Mouse (Mus musculus): ENCODE measurements around the gene Cdyl. TPM values are rescaled to one million over a fixed set of nuclear protein-coding genes. Genes with fewer than 3 reads are reported as not detected.

The Cdyl gene
- polyA plus RNA-seq (2016; fragmentation: Nextera tagmentation; extraction: Ambion mirVana) = 11.6 and 11.9 TPM in 2 replicates

GRCm38 (mm10) chr13:35659406-35659985 is at the start of gene Cdyl:
Gene Cdyl, plus strand, starts transcription at chr13:35659833.
- no peak within 1 kb of the TSS for H3K4me3 ChIP-seq
- no peaks in the 10 kb centered on the region for H3K36me3 ChIP-seq
- no peak within 1 kb of the TSS for H3K27ac ChIP-seq (replicated peaks)
- no peaks in the 10 kb centered on the region for H3K9me3 ChIP-seq (replicated peaks)
- no peak for DNase-seq (ENCODE audit: low spot score)
- no peaks in the 10 kb centered on the region for H3K27me3 ChIP-seq (ENCODE audit: low read depth, poor library complexity, severe bottlenecking)
- WGBS = 78% methylated on average over 4 of the region's 4 CpGs
- H3K4me1 ChIP-seq = no peaks in the 10 kb centered on the region

- H3K4me3 ChIP-seq = no peak overlapping the region
- H3K9me3 ChIP-seq (replicated peaks) = no peaks in the 10 kb centered on the region
- no peaks in the 10 kb centered on the region for H3K4me1 ChIP-seq
- no peaks in the 10 kb centered on the region for H3K27me3 ChIP-seq (ENCODE audit: low read depth, poor library complexity, severe bottlenecking)
- no peak for DNase-seq (ENCODE audit: low spot score)
- H3K27ac ChIP-seq (replicated peaks) = no peak overlapping the region
- H3K36me3 ChIP-seq = no peaks in the 10 kb centered on the region
These were observed 48.9 kb upstream of the Cdyl start for GRCm38 (mm10) chr13:35610718-35611117.

DNA sequence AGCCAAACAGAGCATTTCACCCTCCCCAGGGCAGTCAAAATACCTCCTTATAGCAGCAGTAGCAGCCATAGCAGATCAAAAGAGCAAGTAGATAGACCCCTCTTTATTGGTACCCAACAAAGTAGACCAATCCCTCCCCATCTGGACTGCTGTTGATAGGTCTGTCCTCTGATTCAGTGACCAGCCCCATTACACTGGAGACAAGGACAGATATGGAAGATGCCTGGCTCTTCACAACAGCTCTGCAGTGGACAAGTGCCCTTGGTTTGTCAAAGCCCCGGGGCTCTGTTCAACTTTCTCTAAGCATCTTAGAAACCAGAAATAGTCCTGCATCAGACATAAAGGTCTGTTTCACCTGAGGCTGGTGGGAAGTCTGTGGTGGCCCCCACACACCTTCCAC is 47.1 kb upstream of the Cdyl start:
- DNase-seq (ENCODE audit: low spot score) = no peak
- 89% methylated on average over 1 of the region's 1 CpGs for WGBS
- no peaks in the 10 kb centered on the region for H3K36me3 ChIP-seq
- no peak overlapping the region for H3K4me3 ChIP-seq
- H3K27me3 ChIP-seq (ENCODE audit: low read depth, poor library complexity, severe bottlenecking) = no peaks in the 10 kb centered on the region
- no peaks in the 10 kb centered on the region for H3K9me3 ChIP-seq (replicated peaks)
- no peak overlapping the region for H3K27ac ChIP-seq (replicated peaks)
- no peaks in the 10 kb centered on the region for H3K4me1 ChIP-seq

DNA sequence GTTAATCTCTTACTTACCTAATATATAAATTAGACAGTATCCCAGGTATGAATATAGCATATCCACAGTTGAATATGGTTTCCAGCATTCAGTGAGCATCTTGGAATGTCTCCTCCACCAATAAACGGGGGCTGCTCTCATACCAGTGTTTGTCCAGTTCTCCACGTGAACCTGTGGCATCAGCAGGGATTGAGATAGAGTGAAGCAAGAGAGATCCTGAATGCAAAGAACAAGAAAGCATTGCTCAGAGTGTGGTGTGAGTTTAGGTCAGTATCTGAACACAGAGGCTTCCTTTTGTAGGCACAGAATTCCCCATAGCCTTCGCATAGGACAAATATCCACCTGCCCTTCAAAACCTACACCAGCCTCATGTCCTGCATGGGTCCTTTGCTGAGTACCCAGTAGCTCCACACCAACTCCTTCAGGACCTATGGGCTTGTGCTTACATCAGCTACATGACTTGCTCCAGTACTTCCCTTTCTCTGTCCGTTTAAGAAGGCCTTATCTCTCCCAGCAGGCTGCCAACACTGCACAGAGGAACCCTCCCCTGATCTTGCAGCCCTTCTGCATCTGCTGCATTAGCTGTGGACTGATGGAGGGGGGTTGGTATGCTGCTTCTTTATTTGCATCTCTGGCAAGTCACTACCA is 44.7 kb upstream of the Cdyl start:
- Histone ChIP-seq H3K4me3 (no peak overlapping the region), H3K9me3 (replicated peaks) (no peaks in the 10 kb centered on the region), H3K27me3 (ENCODE audit: low read depth, poor library complexity, severe bottlenecking) (no peaks in the 10 kb centered on the region), H3K36me3 (no peaks in the 10 kb centered on the region), H3K4me1 (no peaks in the 10 kb centered on the region), H3K27ac (replicated peaks) (no peak overlapping the region)
- DNase-seq (ENCODE audit: low spot score) = no peak
- 68% methylated on average over 4 of the region's 4 CpGs for WGBS

DNA sequence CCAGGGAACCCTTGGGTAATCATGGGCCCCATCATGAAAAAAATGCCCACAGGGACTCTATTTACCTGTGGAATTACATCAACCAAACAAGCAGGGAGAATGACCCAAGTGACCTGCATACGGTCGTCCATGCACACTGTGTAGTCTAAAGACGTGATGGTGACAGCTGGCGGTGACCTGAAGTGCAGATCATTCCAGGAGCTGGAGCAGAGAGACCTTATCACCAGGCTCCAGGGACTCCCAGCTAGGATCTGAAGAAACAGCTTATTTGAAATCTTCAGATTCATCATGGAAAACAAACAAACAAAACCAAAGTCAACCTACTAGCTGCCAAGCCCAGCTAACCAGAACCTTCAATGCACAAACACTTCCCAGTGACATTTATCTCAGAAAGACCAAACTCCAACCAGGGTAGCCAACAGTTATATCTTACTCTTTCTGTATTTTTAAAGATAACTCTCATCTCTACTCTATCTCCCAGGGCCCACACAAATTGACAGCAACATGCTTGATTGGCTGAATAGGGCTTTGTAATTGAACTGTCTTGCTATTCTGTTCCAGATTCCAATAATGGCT is 43.0 kb upstream of the Cdyl start:
- no peaks in the 10 kb centered on the region for H3K4me1 ChIP-seq
- H3K4me3 ChIP-seq = no peak overlapping the region
- no peaks in the 10 kb centered on the region for H3K36me3 ChIP-seq
- no peak for DNase-seq (ENCODE audit: low spot score)
- no peaks in the 10 kb centered on the region for H3K27me3 ChIP-seq (ENCODE audit: low read depth, poor library complexity, severe bottlenecking)
- WGBS = 81% methylated on average over 4 of the region's 4 CpGs
- no peak overlapping the region for H3K27ac ChIP-seq (replicated peaks)
- H3K9me3 ChIP-seq (replicated peaks) = no peaks in the 10 kb centered on the region

DNA sequence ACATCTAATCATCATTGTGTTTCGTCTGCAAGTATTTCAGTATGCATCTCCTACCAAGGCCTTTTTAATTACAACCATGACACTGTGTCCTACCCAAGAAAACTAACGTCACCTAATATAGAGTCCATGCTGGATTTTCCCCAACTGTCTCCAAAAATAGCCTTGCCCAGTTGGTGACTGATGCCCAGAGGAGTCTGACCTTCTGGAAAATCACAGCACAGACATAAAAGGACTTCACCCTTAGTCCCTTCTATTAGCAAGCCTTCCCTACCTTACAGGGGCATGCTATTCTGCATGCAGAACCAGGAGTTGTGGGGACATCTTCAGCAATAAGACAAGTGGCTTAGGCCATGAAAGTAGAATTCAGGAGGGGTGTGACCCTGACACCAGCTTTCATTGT is 40.3 kb upstream of the Cdyl start:
- H3K27me3 ChIP-seq (ENCODE audit: low read depth, poor library complexity, severe bottlenecking) = no peaks in the 10 kb centered on the region
- no peaks in the 10 kb centered on the region for H3K9me3 ChIP-seq (replicated peaks)
- no peaks in the 10 kb centered on the region for H3K36me3 ChIP-seq
- 89% methylated on average over 2 of the region's 2 CpGs for WGBS
- no peaks in the 10 kb centered on the region for H3K4me1 ChIP-seq
- no peak overlapping the region for H3K4me3 ChIP-seq
- DNase-seq (ENCODE audit: low spot score) = no peak
- H3K27ac ChIP-seq (replicated peaks) = no peak overlapping the region

DNA sequence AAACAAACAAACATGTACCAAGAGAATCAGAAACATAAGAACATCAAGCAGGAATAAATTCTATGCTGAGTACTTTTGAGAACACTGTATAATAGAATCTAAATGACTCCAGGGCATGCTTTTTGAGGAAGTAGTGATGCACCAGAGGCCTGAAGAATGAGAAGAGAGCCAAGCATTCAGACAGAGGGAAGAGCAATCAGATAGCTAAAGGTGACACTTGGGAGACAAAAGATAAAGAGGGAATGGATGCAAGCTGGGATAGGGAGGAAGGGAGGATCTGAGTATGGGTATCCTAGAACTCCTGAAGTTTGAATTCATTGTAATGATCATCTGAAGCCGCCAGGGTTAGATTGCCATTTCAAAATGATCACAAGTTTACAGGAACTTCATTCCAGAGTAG is 38.9 kb upstream of the Cdyl start:
- Histone ChIP-seq H3K27ac (replicated peaks) (no peak overlapping the region), H3K4me1 (no peaks in the 10 kb centered on the region), H3K9me3 (replicated peaks) (no peaks in the 10 kb centered on the region), H3K4me3 (no peak overlapping the region), H3K36me3 (no peaks in the 10 kb centered on the region), H3K27me3 (ENCODE audit: low read depth, poor library complexity, severe bottlenecking) (no peaks in the 10 kb centered on the region)
- DNase-seq (ENCODE audit: low spot score) = no peak
- 73% methylated on average over 1 of the region's 1 CpGs for WGBS

GRCm38 (mm10) chr13:35624831-35625230 is 34.8 kb upstream of the Cdyl start:
- H3K9me3 ChIP-seq (replicated peaks) = no peaks in the 10 kb centered on the region
- WGBS = 89% methylated on average over 3 of the region's 3 CpGs
- H3K27ac ChIP-seq (replicated peaks) = no peak overlapping the region
- H3K4me1 ChIP-seq = no peaks in the 10 kb centered on the region
- no peaks in the 10 kb centered on the region for H3K27me3 ChIP-seq (ENCODE audit: low read depth, poor library complexity, severe bottlenecking)
- H3K36me3 ChIP-seq = no peaks in the 10 kb centered on the region
- no peak for DNase-seq (ENCODE audit: low spot score)
- no peak overlapping the region for H3K4me3 ChIP-seq

DNA sequence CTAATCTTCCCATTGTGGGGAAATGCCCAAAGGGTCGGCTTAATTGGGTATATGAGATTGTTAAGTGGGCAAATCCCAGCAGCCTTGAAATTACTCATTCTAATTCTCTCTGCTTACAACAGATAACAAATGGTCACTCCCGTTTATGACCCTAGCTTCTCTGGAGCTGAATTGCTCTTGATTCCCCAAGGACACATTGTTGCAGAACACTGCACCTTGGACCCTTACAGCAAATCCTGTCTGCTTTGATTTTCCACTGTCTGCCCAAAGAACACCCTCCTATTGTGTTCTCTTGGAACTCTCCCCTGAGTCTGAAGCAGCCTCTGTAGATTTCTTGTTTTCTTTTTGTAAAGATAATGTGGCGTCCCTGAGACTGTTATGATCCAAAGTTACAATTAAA is 34.1 kb upstream of the Cdyl start:
- Histone ChIP-seq H3K27ac (replicated peaks) (no peak overlapping the region), H3K4me1 (no peaks in the 10 kb centered on the region), H3K27me3 (ENCODE audit: low read depth, poor library complexity, severe bottlenecking) (no peaks in the 10 kb centered on the region), H3K4me3 (no peak overlapping the region), H3K36me3 (no peaks in the 10 kb centered on the region), H3K9me3 (replicated peaks) (no peaks in the 10 kb centered on the region)
- no peak for DNase-seq (ENCODE audit: low spot score)
- WGBS = 81% methylated on average over 3 of the region's 3 CpGs

DNA sequence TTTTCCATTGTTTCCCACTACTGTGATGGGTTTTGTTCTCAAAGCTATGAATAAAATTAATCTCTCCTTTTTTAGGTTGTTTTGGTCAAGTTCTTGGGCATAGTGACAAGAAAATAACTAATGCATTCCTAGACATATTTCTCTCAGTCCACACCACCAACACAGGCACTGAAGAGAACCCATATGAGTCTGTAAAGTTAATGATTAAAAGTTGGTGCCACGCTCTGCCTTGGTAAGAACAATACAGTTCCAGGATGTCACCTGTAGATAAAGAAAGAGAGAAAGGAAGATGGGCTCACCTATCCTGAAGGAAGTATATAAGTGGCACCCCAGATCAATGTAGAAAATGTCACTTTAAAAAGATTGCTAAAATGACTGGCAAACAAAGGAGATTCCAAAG is 32.3 kb upstream of the Cdyl start:
- no peak overlapping the region for H3K27ac ChIP-seq (replicated peaks)
- no peaks in the 10 kb centered on the region for H3K4me1 ChIP-seq
- H3K9me3 ChIP-seq (replicated peaks) = no peaks in the 10 kb centered on the region
- no peak for DNase-seq (ENCODE audit: low spot score)
- no peaks in the 10 kb centered on the region for H3K27me3 ChIP-seq (ENCODE audit: low read depth, poor library complexity, severe bottlenecking)
- H3K36me3 ChIP-seq = no peaks in the 10 kb centered on the region
- no peak overlapping the region for H3K4me3 ChIP-seq
- 89% methylated on average over 1 of the region's 1 CpGs for WGBS

- H3K27ac ChIP-seq (replicated peaks) = no peak overlapping the region
These were observed 12.4 kb upstream of the Cdyl start for GRCm38 (mm10) chr13:35647132-35647823.

GRCm38 (mm10) chr13:35650284-35650872 is 9.3 kb upstream of the Cdyl start:
- H3K27me3 ChIP-seq (ENCODE audit: low read depth, poor library complexity, severe bottlenecking) = no peaks in the 10 kb centered on the region
- no peak overlapping the region for H3K4me3 ChIP-seq
- no peak overlapping the region for H3K27ac ChIP-seq (replicated peaks)
- 89% methylated on average over 11 of the region's 11 CpGs for WGBS
- no peaks in the 10 kb centered on the region for H3K4me1 ChIP-seq
- no peaks in the 10 kb centered on the region for H3K9me3 ChIP-seq (replicated peaks)
- DNase-seq (ENCODE audit: low spot score) = no peak
- no peaks in the 10 kb centered on the region for H3K36me3 ChIP-seq

More at GRCm38 (mm10) chr13:35647132-35647823, 12.4 kb upstream of the Cdyl start:
- Histone ChIP-seq H3K36me3 (no peaks in the 10 kb centered on the region), H3K4me1 (no peaks in the 10 kb centered on the region), H3K4me3 (no peak overlapping the region), H3K27me3 (ENCODE audit: low read depth, poor library complexity, severe bottlenecking) (no peaks in the 10 kb centered on the region), H3K9me3 (replicated peaks) (no peaks in the 10 kb centered on the region)
- 75% methylated on average over 1 of the region's 1 CpGs for WGBS
- DNase-seq (ENCODE audit: low spot score) = no peak

GRCm38 (mm10) chr13:35652851-35653250 is 6.8 kb upstream of the Cdyl start:
- Histone ChIP-seq H3K27ac (replicated peaks) (no peak overlapping the region), H3K36me3 (no peaks in the 10 kb centered on the region), H3K27me3 (ENCODE audit: low read depth, poor library complexity, severe bottlenecking) (no peaks in the 10 kb centered on the region), H3K9me3 (replicated peaks) (no peaks in the 10 kb centered on the region), H3K4me3 (no peak overlapping the region), H3K4me1 (no peaks in the 10 kb centered on the region)
- DNase-seq (ENCODE audit: low spot score) = no peak
- WGBS = 84% methylated on average over 4 of the region's 4 CpGs

All from midbrain, embryonic 10.5 days (tissue).